Mouse (Mus musculus) 416B (cell line): ENCODE data around the gene Fgf13.

Experiments used
- DNase-seq: peaks from one replicate; pipeline ENCODE4 v3.0.0; 2011; ENCODE audit warnings: low read depth

The Fgf13 gene

GRCm38 (mm10) chrX:59567695-59568431 lies at the start of gene Fgf13:
TSS of gene Fgf13 (minus strand) at chrX:59568071.
- no peak for DNase-seq

GRCm38 (mm10) chrX:59606535-59606934 lies 38.7 kb upstream of the Fgf13 start:
- no peak for DNase-seq

DNA sequence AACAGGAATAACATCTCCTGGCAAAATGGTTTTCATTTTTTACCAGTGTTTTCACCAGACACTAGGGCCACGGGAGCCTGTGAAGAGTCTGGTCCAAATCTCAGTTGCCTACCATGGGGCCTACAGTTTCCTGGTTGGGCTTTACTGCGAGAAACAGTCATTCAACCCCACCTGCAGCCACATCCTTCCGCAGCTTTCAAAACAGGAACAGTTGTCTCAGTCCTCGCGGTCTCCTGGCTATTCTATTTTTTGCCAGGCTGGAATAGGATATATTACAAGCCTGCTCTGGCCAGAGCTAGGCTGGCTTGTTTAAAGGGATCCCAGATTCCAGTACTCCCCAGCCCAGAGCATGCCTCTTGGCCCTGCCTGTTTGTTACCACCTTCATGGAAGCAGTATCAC lies 21.2 kb upstream of the Fgf13 start:
- DNase-seq: no peak

DNA sequence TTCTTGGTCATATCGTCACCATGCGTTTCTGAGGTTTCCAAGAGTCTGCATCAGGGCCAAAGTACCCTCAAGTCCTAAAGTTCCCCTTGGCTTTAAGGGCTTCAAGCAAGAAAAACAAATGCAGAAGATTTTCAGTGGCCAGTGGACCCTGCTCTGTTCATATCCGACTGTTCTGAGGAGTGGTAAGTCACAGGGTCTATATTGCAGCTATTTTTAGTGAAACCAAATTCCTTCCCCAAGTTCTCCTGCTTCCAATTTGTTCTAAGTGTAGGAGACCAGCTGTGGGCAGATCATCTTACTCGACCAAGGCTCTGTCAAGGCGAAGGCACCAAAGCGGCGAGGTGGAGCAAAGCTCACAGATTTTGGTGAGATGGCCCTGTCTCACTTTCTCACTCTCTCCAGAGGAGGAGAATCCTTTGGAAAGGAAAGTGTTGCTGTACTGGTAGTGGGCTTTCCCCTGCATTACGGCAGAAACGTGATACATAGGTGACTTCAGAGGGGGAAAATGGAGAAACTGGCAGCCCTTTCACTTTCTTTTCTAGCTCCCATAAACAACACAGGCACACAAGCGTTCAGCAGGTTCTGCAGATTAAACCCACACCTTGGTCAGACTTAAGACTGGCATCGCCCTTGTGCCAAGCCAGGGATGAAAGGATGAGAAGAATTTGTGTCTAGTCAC lies 17.8 kb upstream of the Fgf13 start:
- DNase-seq: no peak

GRCm38 (mm10) chrX:59584034-59584433 lies 16.2 kb upstream of the Fgf13 start:
- DNase-seq: no peak

- DNase-seq: no peak
These were observed 811 bp downstream of the Fgf13 start for GRCm38 (mm10) chrX:59566826-59567694.

DNA sequence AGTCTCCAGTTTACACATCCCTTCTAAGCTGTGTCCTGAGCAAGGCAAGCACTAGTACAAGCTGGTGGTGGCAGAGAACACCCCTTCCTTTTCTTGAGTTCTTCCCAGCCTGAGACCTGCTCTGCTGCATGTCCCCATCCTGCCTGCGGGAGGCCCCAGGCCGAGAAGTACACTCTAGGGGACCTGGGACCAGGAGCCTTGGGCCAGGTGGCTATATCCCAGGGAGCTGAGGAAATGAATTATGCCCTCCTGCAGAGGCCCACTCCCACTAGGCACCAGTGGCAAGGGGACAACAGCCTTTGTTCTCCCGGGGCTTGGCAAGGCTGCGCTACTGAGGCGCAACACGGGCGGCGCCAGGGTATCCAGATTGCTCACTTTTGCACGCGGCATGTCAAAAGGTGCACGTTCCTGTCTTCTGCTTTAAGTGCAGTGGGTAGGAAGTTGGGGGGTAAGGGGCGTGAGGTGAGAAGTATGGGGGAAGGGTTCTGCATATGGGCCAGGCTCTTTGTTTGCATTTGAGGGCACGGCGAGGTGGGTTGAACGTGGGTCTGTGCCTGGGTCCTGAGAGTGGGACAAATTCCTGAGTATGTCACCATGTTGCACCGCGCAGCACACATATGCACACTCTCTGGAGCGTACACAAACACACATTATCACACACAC lies 1.7 kb downstream of the Fgf13 start:
- no peak for DNase-seq

GRCm38 (mm10) chrX:59547931-59548330 lies 19.9 kb downstream of the Fgf13 start:
- DNase-seq: no peak

- DNase-seq: no peak
These were observed 59.6 kb downstream of the Fgf13 start for GRCm38 (mm10) chrX:59508273-59508672.

DNA sequence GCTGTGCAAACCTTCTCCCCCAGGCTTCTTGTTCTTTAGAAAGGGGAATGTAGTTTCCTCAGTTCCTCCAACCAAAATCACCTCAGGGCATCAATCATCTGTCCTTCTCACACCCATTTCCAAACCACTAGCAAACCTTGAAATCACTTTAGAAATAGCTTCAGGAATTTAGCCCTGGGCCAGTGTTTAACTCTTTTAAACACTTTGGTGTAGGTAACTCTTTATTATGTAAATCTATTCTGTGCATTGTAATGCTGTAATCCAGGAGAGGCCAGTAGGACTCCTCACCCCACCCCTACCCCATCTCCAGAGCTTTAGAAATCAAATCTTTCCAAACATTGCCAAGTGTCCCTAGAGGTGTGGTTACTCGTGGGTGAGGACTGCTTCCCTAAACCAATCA lies 74.5 kb downstream of the Fgf13 start:
- no peak for DNase-seq

DNA sequence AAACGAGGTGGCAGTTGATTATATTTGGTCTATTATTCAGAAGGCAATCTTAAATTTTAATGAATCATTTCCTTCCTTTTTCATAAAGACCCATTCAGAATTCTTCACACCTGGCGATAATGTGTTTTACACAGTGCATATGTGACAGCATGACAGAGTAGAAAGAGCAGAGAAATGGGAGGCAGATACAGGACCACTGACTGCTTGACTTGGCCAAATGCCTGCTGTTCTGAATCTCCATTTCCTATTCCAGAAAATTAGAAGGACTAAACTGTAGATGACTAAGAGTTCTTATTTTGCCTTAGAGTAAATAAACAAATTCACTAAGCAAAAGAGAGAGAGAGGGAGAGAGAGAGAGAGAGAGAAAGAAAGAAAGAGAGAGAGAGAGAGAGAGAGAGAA lies 82.4 kb downstream of the Fgf13 start:
- no peak for DNase-seq

DNA sequence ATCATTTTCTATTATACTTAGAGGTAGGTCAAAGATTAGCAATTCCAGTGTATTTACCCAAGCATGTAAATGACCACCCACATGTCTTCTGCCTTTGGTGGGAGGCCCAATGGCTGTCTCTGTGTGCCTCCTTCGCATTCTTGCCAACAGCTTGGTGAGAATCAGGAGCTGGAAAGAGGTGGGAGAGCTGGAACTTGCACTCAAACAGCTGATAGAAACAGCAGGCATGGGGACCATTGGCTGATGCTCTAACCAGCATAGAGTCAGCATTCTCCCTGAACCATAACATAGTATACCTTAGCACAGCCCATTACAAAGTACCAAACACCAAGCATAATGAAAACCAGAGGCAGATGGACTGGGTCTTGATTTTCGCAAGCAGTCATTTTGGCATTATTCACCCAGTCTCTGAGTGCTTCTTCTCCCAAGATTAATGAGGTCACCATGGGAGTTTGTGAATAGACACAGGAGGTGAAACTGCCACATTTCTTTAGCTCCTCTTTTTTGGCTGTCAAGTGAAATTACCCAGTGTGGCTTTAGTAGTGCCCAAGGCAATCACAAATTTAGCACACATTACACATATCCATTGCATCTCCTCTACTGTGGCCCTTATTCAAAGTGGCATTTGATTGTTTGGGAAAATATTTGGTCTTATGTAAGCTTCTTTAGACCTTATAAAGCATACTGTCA lies 165.1 kb downstream of the Fgf13 start:
- no peak for DNase-seq

GRCm38 (mm10) chrX:59290916-59291411 lies 276.9 kb downstream of the Fgf13 start:
- no peak for DNase-seq

- no peak for DNase-seq
These were observed 316.3 kb downstream of the Fgf13 start for GRCm38 (mm10) chrX:59251576-59251975.

GRCm38 (mm10) chrX:59243752-59244151 lies 324.1 kb downstream of the Fgf13 start:
- DNase-seq: no peak

DNA sequence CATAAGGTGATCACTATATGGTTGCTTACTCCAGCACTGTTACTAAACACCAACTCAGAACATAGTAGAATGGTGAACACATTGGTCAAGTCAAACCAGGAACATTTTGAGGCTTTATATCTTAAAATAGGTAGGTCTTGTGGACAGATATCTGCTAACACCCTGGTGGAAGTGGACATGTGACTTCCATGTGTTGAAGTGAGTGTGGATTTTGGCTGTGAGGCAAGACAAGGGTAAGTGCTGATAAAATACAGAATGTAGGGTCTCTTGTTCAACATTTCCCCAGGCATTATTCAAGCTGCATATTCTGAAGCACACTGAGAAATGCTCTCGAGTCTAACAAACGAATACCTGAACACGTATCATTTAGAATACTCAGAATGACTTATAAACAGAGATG lies 324.7 kb downstream of the Fgf13 start:
- DNase-seq: no peak

GRCm38 (mm10) chrX:59241460-59241747 lies 326.5 kb downstream of the Fgf13 start:
- no peak for DNase-seq

DNA sequence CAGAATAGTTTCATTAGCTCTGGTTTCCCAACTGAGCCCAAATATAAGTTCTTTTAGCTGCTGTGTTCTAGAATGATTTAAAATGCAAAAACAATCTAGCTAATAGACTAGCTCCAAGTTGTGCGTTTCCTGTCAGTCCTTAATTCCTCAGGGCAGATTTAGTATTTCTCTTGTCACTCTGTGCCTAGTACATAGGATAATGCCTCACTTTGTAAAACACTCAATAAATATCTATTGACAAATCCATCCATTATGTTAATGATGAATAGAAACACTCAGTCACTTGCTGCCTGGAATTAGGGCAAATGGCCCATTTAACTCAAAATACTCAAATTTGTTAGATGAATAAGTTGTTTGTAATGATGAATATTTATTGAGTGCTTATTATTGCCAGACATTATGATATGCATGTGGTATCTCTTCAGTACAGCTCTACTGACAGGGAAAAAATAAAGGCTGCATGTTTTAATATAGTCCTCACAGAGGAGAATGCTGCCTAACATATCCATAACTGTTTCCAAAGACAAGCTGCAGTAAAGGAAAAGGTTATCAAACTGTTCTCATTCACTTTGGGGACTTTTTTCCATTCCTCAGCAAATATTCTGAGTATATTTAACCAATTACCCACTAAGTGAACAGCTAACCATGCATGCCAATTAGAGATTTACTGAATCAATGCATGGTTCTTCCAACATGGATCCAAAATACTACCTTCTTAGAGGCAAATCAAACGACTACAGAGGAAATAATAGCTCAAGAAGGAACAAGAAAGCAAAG lies 327.0 kb downstream of the Fgf13 start:
- DNase-seq: no peak

- no peak for DNase-seq
These were observed 347.2 kb downstream of the Fgf13 start for GRCm38 (mm10) chrX:59220675-59221074.

- no peak for DNase-seq
These were observed 366.7 kb downstream of the Fgf13 start for GRCm38 (mm10) chrX:59201146-59201545.

DNA sequence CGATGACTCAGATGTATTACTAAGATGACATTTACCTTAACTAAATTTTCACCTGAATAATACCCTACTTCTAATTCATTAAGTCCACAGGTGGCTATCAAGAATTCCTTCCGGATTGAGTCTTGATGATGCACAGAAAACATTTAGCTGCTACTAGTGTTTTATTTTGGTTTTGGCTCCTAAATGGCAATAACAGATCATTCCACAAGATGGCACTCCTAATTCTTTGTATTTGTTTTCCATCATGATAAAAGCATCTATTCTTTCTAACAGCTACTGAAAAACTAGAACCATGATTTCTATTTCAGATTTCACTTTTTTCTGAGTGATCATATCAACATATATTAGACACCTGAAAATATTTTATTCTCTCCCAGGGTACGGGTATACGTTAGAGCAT lies 373.7 kb downstream of the Fgf13 start:
- DNase-seq: peak; percentile 0
